Mouse (Mus musculus) thymus, adult 2 months (tissue): ENCODE data around the gene Nup133. TPM values are rescaled to one million over a fixed set of nuclear protein-coding genes. Genes with fewer than 3 reads are reported as not detected.

Experiments
- DNase-seq: peaks from one replicate; pipeline ENCODE4 v3.0.0; 2021
- H3K27ac ChIP-seq: fragments of 200-500 bp; 2 replicates; pipeline ENCODE4 v1.5.1; 2012; ENCODE audit warnings: low read length, control low read depth; ENCODE audit not compliant: control insufficient read depth, insufficient read depth
- H3K27me3 ChIP-seq: fragments of 200-500 bp; 2 replicates; pipeline ENCODE4 v1.6.1; 2012; ENCODE audit warnings: mild to moderate bottlenecking, low read length, moderate library complexity, mixed read lengths; ENCODE audit not compliant: control insufficient read depth, insufficient read depth
- H3K36me3 ChIP-seq: fragments of 200-500 bp; 2 replicates; pipeline ENCODE4 v1.6.1; 2012; ENCODE audit warnings: mild to moderate bottlenecking, low read length, moderate library complexity; ENCODE audit not compliant: control insufficient read depth, insufficient read depth
- H3K4me1 ChIP-seq: fragments of 200-500 bp; replicated peaks from 2 replicates; pipeline ENCODE4 v1.6.1; 2012; ENCODE audit warnings: low read length; ENCODE audit not compliant: control insufficient read depth, insufficient read depth
- H3K4me3 ChIP-seq: fragments of 200-500 bp; 2 replicates; pipeline ENCODE4 v1.5.1; 2012; ENCODE audit warnings: mild to moderate bottlenecking, low read length, control low read depth, moderate library complexity; ENCODE audit not compliant: control insufficient read depth, insufficient read depth
- CTCF ChIP-seq: fragments of 200-500 bp; IDR thresholded peaks from 2 replicates; pipeline ENCODE4 v1.5.1; 2012; ENCODE audit warnings: mild to moderate bottlenecking, control low read depth, low read length, moderate library complexity, borderline replicate concordance; ENCODE audit not compliant: control insufficient read depth, poor library complexity, insufficient read depth; ENCODE audit errors: extremely low read depth
- POLR2A ChIP-seq: fragments of 200-500 bp; IDR thresholded peaks from 2 replicates; pipeline ENCODE4 v1.6.1; 2012; ENCODE audit warnings: mild to moderate bottlenecking, low read length, control low read depth, moderate library complexity; ENCODE audit not compliant: control insufficient read depth, poor library complexity, insufficient read depth; ENCODE audit errors: extremely low read depth
- WGBS: fragments of 180-500 bp; shearing (Covaris S2); methylation state at CpG from one replicate; pipeline ENCODE4 v1.1.7; 2018; 5-methylcytosine and 5-hydroxymethylcytosine counted together
- polyA plus RNA-seq: library from polyadenylated mRNA; depleted of rRNA; stranded (reverse); fragments of >200 nt; gene quantifications from 2 replicates; pipeline ENCODE4 v1.2.3, GENCODE M21; 2012

Gene Nup133
- polyA plus RNA-seq, 1 experiment: 15.9 TPM

DNA sequence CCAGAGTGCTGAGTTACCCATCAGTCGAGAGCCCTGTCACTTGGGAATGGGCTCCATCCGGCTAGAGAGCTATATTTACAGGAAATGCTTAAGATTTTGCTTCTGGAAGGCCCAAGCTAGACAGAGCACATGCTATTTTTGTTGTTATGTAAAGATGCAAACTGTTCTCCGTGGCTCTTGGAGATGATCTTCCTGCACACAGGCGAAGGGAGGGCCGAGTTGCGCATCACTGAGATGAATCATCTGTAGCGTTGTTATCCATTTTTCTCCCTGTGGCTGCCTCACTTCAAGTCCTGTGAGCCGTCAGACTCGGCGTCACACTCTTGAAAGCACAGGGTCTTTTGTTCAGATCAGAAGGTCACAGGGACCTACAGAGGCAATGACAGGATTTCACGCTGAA is 74.7 kb downstream of the Nup133 start:
- Histone ChIP-seq H3K27ac (no peak overlapping the region), H3K36me3 (no peaks in the 10 kb centered on the region), H3K27me3 (no peaks in the 10 kb centered on the region), H3K4me3 (no peak overlapping the region), H3K4me1 (no peaks in the 10 kb centered on the region)
- no peak for TF ChIP-seq POLR2A
- no peak for TF ChIP-seq CTCF
- DNase-seq: no peak
- 94% methylated on average over 11 of the region's 11 CpGs for WGBS

DNA sequence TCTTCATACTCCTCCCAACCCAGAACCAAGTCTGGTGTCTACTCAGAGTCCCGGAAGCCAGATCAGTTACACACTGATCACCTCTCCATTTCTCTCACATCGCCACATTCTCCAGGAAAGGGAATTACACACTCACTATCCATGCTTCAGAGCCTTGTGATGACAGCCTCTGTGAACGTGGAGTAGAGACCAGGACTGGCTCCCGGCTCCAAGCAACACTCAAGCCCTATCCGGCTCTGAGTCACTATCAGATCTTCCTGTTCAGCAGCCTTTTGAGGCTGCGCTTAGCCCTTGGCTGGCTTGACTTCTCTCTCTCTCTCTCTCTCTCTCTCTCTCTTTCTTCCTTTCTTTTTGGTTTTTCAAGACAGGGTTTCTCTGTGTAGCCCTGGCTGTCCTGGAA is 75.7 kb downstream of the Nup133 start:
- WGBS: 89% methylated on average over 6 of the region's 6 CpGs
- Histone ChIP-seq H3K4me3 (no peak overlapping the region), H3K27ac (no peak overlapping the region), H3K36me3 (no peaks in the 10 kb centered on the region), H3K27me3 (no peaks in the 10 kb centered on the region), H3K4me1 (no peaks in the 10 kb centered on the region)
- TF ChIP-seq CTCF (no peak), POLR2A (no peak)
- DNase-seq: no peak

DNA sequence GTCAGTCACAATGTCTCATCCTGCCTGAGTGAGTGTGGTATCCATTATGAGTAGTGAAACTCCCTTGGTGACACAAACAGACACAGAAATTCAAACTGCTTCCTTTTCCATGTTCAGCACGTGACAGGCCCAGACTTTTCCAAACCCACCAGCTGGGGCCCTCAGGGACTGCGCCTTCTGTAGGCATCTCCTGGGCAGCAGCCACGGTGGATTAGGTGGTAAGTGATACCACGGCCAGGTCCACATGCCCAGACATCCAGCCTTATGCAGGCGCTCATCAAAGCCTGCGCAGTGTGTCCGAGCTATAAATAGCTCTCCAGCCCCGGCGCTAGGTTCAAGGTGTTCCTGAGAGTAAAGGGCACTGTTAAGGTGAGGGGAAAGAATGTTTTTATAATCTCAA is 77.0 kb downstream of the Nup133 start:
- Histone ChIP-seq H3K27me3 (no peaks in the 10 kb centered on the region), H3K4me1 (no peaks in the 10 kb centered on the region), H3K36me3 (no peaks in the 10 kb centered on the region), H3K4me3 (no peak overlapping the region), H3K27ac (no peak overlapping the region)
- no peak for TF ChIP-seq CTCF
- TF ChIP-seq POLR2A: no peak
- no peak for DNase-seq
- 87% methylated on average over 9 of the region's 9 CpGs for WGBS

DNA sequence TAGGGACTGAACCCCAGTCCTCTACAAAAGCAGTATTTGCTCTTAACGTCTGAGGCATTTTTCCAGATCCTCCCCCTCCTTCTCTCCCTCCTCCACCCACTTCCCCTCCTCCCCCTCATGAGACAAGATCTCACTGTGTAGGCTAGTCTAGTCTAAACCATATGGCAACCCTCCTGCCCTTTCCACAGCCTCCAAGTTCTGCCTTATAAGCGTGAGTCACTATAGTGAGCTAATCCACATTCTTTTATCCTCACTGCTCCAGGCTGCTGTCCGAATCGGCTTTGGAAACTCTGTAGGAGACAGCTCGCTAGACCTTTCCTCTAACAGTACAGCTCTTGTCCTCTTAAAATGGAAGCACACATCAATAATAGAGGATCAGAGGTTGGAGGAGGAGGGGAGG is 82.1 kb downstream of the Nup133 start:
- Histone ChIP-seq H3K36me3 (no peaks in the 10 kb centered on the region), H3K4me1 (no peaks in the 10 kb centered on the region), H3K27me3 (no peaks in the 10 kb centered on the region), H3K4me3 (no peak overlapping the region), H3K27ac (no peak overlapping the region)
- 68% methylated on average over 5 of the region's 5 CpGs for WGBS
- no peak for DNase-seq
- TF ChIP-seq POLR2A: no peak

DNA sequence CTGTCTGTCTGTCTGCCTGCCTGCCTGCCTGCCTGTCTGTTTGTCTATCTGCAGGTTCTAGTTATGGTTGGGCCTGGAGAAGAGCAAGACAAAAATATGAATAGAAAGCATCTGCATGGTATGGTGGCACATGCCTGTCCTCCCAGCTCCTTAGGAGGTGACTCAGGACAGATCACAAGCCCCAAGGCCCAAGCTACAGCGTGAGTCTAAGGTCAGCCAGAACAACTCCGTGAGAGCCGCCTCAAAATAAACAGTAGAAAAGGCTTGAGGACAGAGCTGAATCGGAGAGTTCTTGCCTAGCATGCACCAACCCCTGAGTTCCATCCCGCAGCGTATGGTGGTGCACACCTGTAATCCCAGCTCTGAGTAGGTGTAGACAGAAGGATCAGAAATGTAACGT is 83.3 kb downstream of the Nup133 start:
- 85% methylated on average over 7 of the region's 7 CpGs for WGBS
- H3K27me3 ChIP-seq: no peaks in the 10 kb centered on the region
- no peaks in the 10 kb centered on the region for H3K36me3 ChIP-seq
- no peak overlapping the region for H3K27ac ChIP-seq
- no peaks in the 10 kb centered on the region for H3K4me1 ChIP-seq
- DNase-seq: no peak
- H3K4me3 ChIP-seq: no peak overlapping the region
- TF ChIP-seq POLR2A (no peak), CTCF (no peak)

DNA sequence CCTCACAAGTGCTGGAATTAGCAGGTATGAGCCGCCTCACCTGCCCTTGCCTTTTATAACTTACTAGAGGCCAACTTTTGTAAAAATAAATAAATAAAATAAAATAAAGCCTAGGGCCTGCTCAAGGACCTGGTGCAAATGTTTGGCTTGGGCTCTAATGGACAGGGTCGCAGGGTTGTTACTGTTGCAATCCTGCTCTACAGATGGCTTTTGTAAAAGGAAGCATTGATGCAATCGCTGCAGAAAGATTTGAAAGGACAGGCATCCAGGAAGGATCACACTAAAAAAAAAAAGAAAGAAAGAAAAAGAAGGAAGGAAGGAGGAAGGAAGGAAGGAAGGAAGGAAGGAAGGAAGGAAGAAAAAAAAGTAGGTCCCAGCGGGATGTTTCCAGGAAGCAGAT is 88.7 kb downstream of the Nup133 start:
- no peak for DNase-seq
- TF ChIP-seq POLR2A (no peak), CTCF (no peak)
- WGBS: 75% methylated on average over 4 of the region's 4 CpGs
- Histone ChIP-seq H3K36me3 (no peaks in the 10 kb centered on the region), H3K4me1 (peaks cover 8% of the 10 kb centered on the region), H3K4me3 (no peak overlapping the region), H3K27ac (no peak overlapping the region), H3K27me3 (no peaks in the 10 kb centered on the region)

DNA sequence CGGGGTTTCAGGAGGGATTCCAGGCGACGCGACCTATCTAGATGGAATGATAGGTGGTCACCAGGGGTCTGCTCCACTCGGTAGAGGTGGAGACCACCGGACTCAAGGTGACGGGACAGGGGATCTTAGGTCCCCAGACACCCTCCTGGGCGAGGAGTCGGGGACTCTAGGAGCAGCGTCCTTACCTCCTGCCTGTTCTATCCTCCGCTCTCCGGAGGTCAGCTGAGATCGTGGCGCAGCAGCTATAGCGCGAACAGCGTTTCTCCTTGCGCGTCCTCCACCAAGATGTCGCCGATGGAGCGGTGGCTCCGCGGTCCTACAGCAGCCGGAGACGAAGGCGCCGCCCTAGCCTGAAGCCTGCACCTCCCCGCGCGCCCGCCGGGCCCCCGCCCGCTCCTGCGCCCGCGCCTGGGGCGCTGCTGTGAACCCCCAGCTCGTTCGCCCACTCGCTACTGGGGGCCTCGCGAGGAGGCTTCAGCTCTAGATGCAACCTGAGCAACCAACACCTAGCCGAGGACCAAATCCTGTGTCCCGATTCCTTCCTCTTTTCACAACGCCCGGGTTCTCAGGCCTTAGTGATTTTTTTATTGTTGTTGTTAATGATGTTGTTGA is 89.3 kb downstream of the Nup133 start, which contains the start of gene Ccsap:
TSS of gene Ccsap (minus strand) at position 562 of the 612 bp plus-strand sequence.
- Histone ChIP-seq H3K36me3 (no peaks in the 10 kb centered on the region), H3K27me3 (no peaks in the 10 kb centered on the region), H3K4me1 (peaks cover 8% of the 10 kb centered on the region), H3K4me3 (peak within 1 kb of the TSS; percentile 86), H3K27ac (no peak within 1 kb of the TSS)
- TF ChIP-seq CTCF (no peak), POLR2A (0 out of 2 replicates have a peak, but pooled peaks have one; percentile 8)
- WGBS: under 1% methylated on average over 48 of the region's 48 CpGs
- peak; percentile 64 for DNase-seq
